Mouse (Mus musculus) ES-Bruce4 (cell line): Measurements from ENCODE around the gene Ros1. TPM values are rescaled to one million over a fixed set of nuclear protein-coding genes. Genes with fewer than 3 reads are reported as not detected.

Experiments
- H3K27ac ChIP-seq: 2 replicates; pipeline ENCODE4 v1.5.1; 2012; ENCODE audit warnings: low read length, inconsistent platforms; ENCODE audit not compliant: insufficient read depth
- H3K27me3 ChIP-seq: 2 replicates; pipeline ENCODE4 v1.6.1; 2012; ENCODE audit warnings: mild to moderate bottlenecking, low read length, inconsistent platforms; ENCODE audit not compliant: control insufficient read depth, poor library complexity, insufficient read depth, severe bottlenecking
- H3K36me3 ChIP-seq: 2 replicates; pipeline ENCODE4 v1.6.1; 2012; ENCODE audit warnings: inconsistent platforms, mild to moderate bottlenecking, low read length, moderate library complexity; ENCODE audit not compliant: control insufficient read depth, poor library complexity, insufficient read depth, severe bottlenecking
- H3K4me1 ChIP-seq: one replicate; pipeline ENCODE4 v1.8.1; 2011; ENCODE audit warnings: low read length; ENCODE audit not compliant: control insufficient read depth, insufficient read depth
- H3K4me3 ChIP-seq: 2 replicates; pipeline ENCODE4 v1.5.1; 2011; ENCODE audit warnings: low read depth, mild to moderate bottlenecking, low read length
- H3K9ac ChIP-seq: 2 replicates; pipeline ENCODE4 v1.6.1; 2012; ENCODE audit warnings: low read depth, mild to moderate bottlenecking, inconsistent platforms; ENCODE audit not compliant: poor library complexity, severe bottlenecking
- H3K9me3 ChIP-seq: replicated peaks from 2 replicates; pipeline ENCODE4 v1.6.1; 2012; ENCODE audit warnings: mild to moderate bottlenecking, low read length, inconsistent platforms; ENCODE audit not compliant: control insufficient read depth, poor library complexity, insufficient read depth, severe bottlenecking
- CTCF ChIP-seq: IDR thresholded peaks from one replicate; pipeline ENCODE4 v1.8.1; 2011; ENCODE audit warnings: low read depth, low read length
- EP300 ChIP-seq: IDR thresholded peaks from 2 replicates; pipeline ENCODE4 v1.6.1; 2011; ENCODE audit warnings: low read depth, low read length; ENCODE audit not compliant: insufficient read depth
- POLR2A ChIP-seq: IDR thresholded peaks from one replicate; pipeline ENCODE4 v1.8.1; 2011; ENCODE audit warnings: low read length; ENCODE audit not compliant: insufficient read depth
- polyA plus RNA-seq: library from polyadenylated mRNA; stranded (reverse); fragments of >200 nt; gene quantifications from 2 replicates; pipeline ENCODE4 v1.2.4, GENCODE M21; 2011; ENCODE audit warnings: low read depth; ENCODE audit not compliant: missing spikeins, insufficient read depth, insufficient read length

Gene Ros1
- polyA plus RNA-seq, 1 experiment: not detected

DNA sequence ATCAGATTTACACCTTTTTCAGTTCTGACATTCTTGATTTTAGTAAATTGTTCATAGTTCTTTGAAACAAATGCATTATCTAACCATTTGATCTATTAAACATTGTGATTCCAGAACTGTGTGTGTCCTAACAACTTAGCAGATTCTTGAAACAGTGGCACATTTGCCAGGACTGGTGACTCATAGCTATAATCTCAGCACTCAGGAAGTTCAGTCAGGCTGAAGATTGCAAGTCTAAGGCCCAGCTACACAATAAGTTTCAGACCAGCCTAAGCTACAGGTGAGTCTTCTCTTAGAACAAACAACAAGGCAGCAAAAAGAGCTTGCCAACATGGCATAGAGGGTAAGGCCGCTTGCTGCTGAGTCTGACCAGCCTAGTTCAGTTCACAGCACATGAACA is 24.6 kb downstream of the Ros1 start:
- TF ChIP-seq POLR2A (no peak), EP300 (no peak), CTCF (no peak)
- H3K9ac ChIP-seq: no peak overlapping the region
- no peak overlapping the region for H3K4me3 ChIP-seq
- H3K9me3 ChIP-seq: no peaks in the 10 kb centered on the region
- H3K36me3 ChIP-seq: no peaks in the 10 kb centered on the region
- H3K27ac ChIP-seq: no peak overlapping the region
- no peaks in the 10 kb centered on the region for H3K4me1 ChIP-seq
- no peaks in the 10 kb centered on the region for H3K27me3 ChIP-seq

GRCm38 (mm10) chr10:52169841-52170240 is 25.2 kb downstream of the Ros1 start:
- H3K27ac ChIP-seq: no peak overlapping the region
- TF ChIP-seq EP300 (no peak), CTCF (no peak), POLR2A (no peak)
- H3K27me3 ChIP-seq: no peaks in the 10 kb centered on the region
- H3K36me3 ChIP-seq: no peaks in the 10 kb centered on the region
- H3K9me3 ChIP-seq: no peaks in the 10 kb centered on the region
- H3K4me1 ChIP-seq: no peaks in the 10 kb centered on the region
- no peak overlapping the region for H3K9ac ChIP-seq
- H3K4me3 ChIP-seq: no peak overlapping the region

DNA sequence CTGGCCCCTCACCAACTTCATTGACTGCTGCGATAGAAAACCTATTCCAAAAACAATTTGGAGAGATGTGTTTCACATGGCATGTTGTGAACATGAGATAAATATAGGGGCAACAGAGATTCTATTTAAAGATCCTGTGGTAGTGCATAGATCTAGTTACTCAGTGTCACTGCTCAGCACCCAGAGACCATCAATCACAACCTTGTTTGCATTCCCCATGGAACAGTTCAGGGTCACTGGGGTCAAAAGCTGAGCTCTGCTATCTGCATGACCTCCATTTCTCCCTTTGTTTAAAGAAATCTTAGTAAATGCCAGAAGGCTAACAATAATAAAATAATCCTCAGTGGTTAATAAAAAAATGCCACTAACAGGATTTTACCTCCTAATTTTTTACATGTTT is 29.7 kb downstream of the Ros1 start:
- Histone ChIP-seq H3K9ac (no peak overlapping the region), H3K4me3 (no peak overlapping the region), H3K9me3 (no peaks in the 10 kb centered on the region), H3K27ac (no peak overlapping the region), H3K27me3 (no peaks in the 10 kb centered on the region), H3K36me3 (no peaks in the 10 kb centered on the region), H3K4me1 (no peaks in the 10 kb centered on the region)
- TF ChIP-seq POLR2A (no peak), EP300 (no peak), CTCF (no peak)

DNA sequence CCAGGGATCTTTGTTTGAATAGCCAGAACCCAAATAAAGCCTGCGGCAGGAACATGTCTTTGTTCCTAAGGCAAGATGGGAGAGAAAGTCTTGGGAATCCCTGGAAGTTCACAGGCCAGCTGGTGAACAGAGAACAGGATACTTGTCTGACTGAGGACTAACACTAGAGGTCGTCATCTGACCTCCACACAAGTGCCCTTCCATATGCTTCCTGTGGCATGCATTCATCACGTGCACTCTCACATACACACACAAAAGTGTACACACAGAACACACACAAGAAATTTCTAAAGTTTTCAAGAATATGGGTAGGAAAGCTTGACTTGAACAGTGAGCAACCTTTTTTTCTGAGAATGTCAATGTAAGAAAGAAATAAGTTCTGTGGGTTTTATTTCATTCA is 34.4 kb downstream of the Ros1 start:
- TF ChIP-seq CTCF (no peak), POLR2A (no peak), EP300 (no peak)
- no peaks in the 10 kb centered on the region for H3K27me3 ChIP-seq

GRCm38 (mm10) chr10:52159704-52160103 is 35.3 kb downstream of the Ros1 start:
- H3K36me3 ChIP-seq: no peaks in the 10 kb centered on the region
- H3K9ac ChIP-seq: no peak overlapping the region
- no peak overlapping the region for H3K27ac ChIP-seq
- H3K4me1 ChIP-seq: no peaks in the 10 kb centered on the region
- H3K4me3 ChIP-seq: no peak overlapping the region
- H3K27me3 ChIP-seq: no peaks in the 10 kb centered on the region
- no peaks in the 10 kb centered on the region for H3K9me3 ChIP-seq
- TF ChIP-seq EP300 (no peak), CTCF (no peak)

More for the DNA sequence above, 34.4 kb downstream of the Ros1 start:
- H3K9me3 ChIP-seq: no peaks in the 10 kb centered on the region
- H3K9ac ChIP-seq: no peak overlapping the region
- no peaks in the 10 kb centered on the region for H3K4me1 ChIP-seq
- H3K36me3 ChIP-seq: no peaks in the 10 kb centered on the region
- no peak overlapping the region for H3K4me3 ChIP-seq
- H3K27ac ChIP-seq: no peak overlapping the region

DNA sequence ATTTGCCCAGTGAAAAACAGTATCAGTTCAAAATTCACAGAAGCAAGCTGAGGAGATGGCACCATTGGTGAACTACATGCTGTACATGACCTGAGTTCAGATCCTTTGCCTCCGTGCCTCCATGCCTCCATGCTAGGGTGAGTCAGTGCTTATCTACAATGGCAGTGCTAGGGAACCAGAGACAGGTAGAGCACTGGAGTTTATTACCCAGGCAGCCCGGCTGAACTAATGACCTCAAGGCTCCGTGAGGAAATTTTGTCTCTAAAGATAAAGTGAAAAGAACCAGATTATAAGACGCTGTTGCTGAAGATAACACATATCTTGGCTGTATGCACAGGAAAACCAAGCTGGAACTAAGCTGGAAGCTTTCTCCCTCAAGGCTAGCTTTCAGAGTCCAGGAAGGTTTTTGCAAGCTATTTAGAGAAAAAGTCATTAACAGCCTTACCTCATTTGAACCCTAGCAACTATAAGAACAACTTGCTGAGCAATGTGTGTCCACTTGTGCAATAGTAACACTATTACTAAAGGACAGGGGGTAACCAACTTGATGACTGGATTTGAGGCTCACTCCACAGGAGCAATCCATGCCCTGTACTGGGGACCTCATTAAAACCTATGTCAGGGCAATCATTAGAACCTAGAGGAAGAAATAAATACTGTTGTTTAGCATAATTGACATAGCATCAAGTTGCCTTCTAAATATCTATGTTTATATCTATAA is 61.5 kb downstream of the Ros1 start:
- H3K4me3 ChIP-seq: no peak overlapping the region
- no peak overlapping the region for H3K27ac ChIP-seq
- H3K36me3 ChIP-seq: no peaks in the 10 kb centered on the region
- no peaks in the 10 kb centered on the region for H3K27me3 ChIP-seq
- no peaks in the 10 kb centered on the region for H3K9me3 ChIP-seq
- no peak for TF ChIP-seq EP300
- no peak for TF ChIP-seq POLR2A
- TF ChIP-seq CTCF: no peak
- no peaks in the 10 kb centered on the region for H3K4me1 ChIP-seq
- H3K9ac ChIP-seq: no peak overlapping the region
